Mouse (Mus musculus) liver, adult 2 months (tissue): ENCODE results near the gene Phactr2. TPM values are rescaled to one million over a fixed set of nuclear protein-coding genes. Genes with fewer than 3 reads are reported as not detected.

Experiments used
- DNase-seq: peaks from one replicate; pipeline ENCODE4 v3.0.0-alpha.2; 2011; ENCODE audit warnings: low read depth, low spot score; ENCODE audit errors: extremely low read depth
- H3K27ac ChIP-seq: fragments of 200-500 bp; replicated peaks from 2 replicates; pipeline ENCODE4 v1.5.1; 2012; ENCODE audit warnings: low read depth, mild to moderate bottlenecking, control low read depth, inconsistent platforms, low read length; ENCODE audit not compliant: insufficient read depth
- H3K27me3 ChIP-seq: fragments of 200-500 bp; 2 replicates; pipeline ENCODE4 v1.6.1; 2012; ENCODE audit warnings: mild to moderate bottlenecking, moderate library complexity, low read length, inconsistent platforms; ENCODE audit not compliant: control insufficient read depth, insufficient read depth
- H3K36me3 ChIP-seq: fragments of 200-500 bp; 2 replicates; pipeline ENCODE4 v1.6.1; 2012; ENCODE audit warnings: low read length, inconsistent platforms; ENCODE audit not compliant: control insufficient read depth, insufficient read depth
- H3K4me1 ChIP-seq: fragments of 200-500 bp; 2 replicates; pipeline ENCODE4 v1.6.1; 2011; ENCODE audit warnings: low read length; ENCODE audit not compliant: control insufficient read depth, insufficient read depth
- H3K4me3 ChIP-seq: fragments of 200-500 bp; 2 replicates; pipeline ENCODE4 v1.5.1; 2011; ENCODE audit warnings: low read depth, mild to moderate bottlenecking, control low read depth, low read length, moderate library complexity; ENCODE audit not compliant: insufficient read depth
- H3K79me2 ChIP-seq: fragments of 200-500 bp; 2 replicates; pipeline ENCODE4 v1.6.1; 2012; ENCODE audit warnings: inconsistent platforms, mild to moderate bottlenecking, low read length, moderate library complexity; ENCODE audit not compliant: control insufficient read depth, insufficient read depth
- H3K9ac ChIP-seq: fragments of 200-500 bp; 2 replicates; pipeline ENCODE4 v1.6.1; 2012; ENCODE audit warnings: low read depth, mild to moderate bottlenecking, control low read depth, inconsistent platforms, low read length
- CTCF ChIP-seq: fragments of 200-500 bp; IDR thresholded peaks from 2 replicates; pipeline ENCODE4 v1.5.1; 2011; ENCODE audit warnings: low read depth, low read length, control low read depth
- POLR2A ChIP-seq: fragments of 200-500 bp; IDR thresholded peaks from 2 replicates; pipeline ENCODE4 v1.6.1; 2011; ENCODE audit warnings: low read length, control low read depth; ENCODE audit not compliant: insufficient read depth; ENCODE audit errors: extremely low read depth
- WGBS: fragments of 180-500 bp; shearing (Covaris S2); methylation state at CpG from one replicate; pipeline ENCODE4 v1.1.7; 2018; 5-methylcytosine and 5-hydroxymethylcytosine counted together
- polyA plus RNA-seq: library from polyadenylated mRNA; depleted of rRNA; stranded (reverse); fragments of >200 nt; gene quantifications from 2 replicates; pipeline ENCODE4 v1.2.3, GENCODE M21; 2012
- total RNA-seq: library from RNA; depleted of rRNA; stranded (reverse); fragments of >200 nt; gene quantifications from 2 replicates; pipeline ENCODE4 v1.2.3, GENCODE M21; 2014

Phactr2 gene
- total and polyA plus RNA-seq, 2 experiments = 1.2 to 3.9 TPM

- Histone ChIP-seq H3K4me3 (no peak overlapping the region), H3K27me3 (no peaks in the 10 kb centered on the region), H3K36me3 (no peaks in the 10 kb centered on the region), H3K79me2 (no peaks in the 10 kb centered on the region; the same call in 1 of the 2 replicates), H3K27ac (peak overlapping the region; percentile 55), H3K9ac (0 out of 2 replicates have a peak overlapping the region, but pooled peaks have one; percentile 29), H3K4me1 (0 out of 2 replicates have a peak, but pooled peaks cover 5% of the 10 kb centered on the region)
- TF ChIP-seq CTCF = no peak
- TF ChIP-seq POLR2A = no peak
- WGBS = 69% methylated on average over 6 of the region's 6 CpGs
- DNase-seq = no peak
Observed at GRCm38 (mm10) chr10:13300601-13301000, 173.6 kb downstream of the Phactr2 start.

- TF ChIP-seq CTCF = no peak
- no peak for TF ChIP-seq POLR2A
- Histone ChIP-seq H3K9ac (no peak overlapping the region), H3K36me3 (no peaks in the 10 kb centered on the region), H3K79me2 (no peaks in the 10 kb centered on the region; the same call in 1 of the 2 replicates), H3K4me3 (no peak overlapping the region), H3K4me1 (0 out of 2 replicates have a peak, but pooled peaks cover 5% of the 10 kb centered on the region), H3K27me3 (no peaks in the 10 kb centered on the region), H3K27ac (no peak overlapping the region)
- 73% methylated on average over 6 of the region's 6 CpGs for WGBS
- DNase-seq = peak; percentile 45
Observed at GRCm38 (mm10) chr10:13300196-13300595, 174.0 kb downstream of the Phactr2 start.

- TF ChIP-seq CTCF (no peak), POLR2A (no peak)
- no peak for DNase-seq
- no peaks in the 10 kb centered on the region; the same call in 1 of the 2 replicates for H3K79me2 ChIP-seq
- no peaks in the 10 kb centered on the region for H3K27me3 ChIP-seq
- no peak overlapping the region for H3K4me3 ChIP-seq
- 92% methylated on average over 2 of the region's 2 CpGs for WGBS
- no peaks in the 10 kb centered on the region for H3K36me3 ChIP-seq
- no peaks in the 10 kb centered on the region; the same call in 1 of the 2 replicates for H3K4me1 ChIP-seq
- H3K27ac ChIP-seq = no peak overlapping the region
- H3K9ac ChIP-seq = no peak overlapping the region
Observed at GRCm38 (mm10) chr10:13294886-13295285, 179.3 kb downstream of the Phactr2 start.

- WGBS = 87% methylated on average over 2 of the region's 2 CpGs
- TF ChIP-seq POLR2A (no peak), CTCF (no peak)
- Histone ChIP-seq H3K27ac (no peak overlapping the region), H3K4me3 (no peak overlapping the region), H3K9ac (no peak overlapping the region), H3K4me1 (no peaks in the 10 kb centered on the region; the same call in 1 of the 2 replicates), H3K27me3 (no peaks in the 10 kb centered on the region), H3K79me2 (no peaks in the 10 kb centered on the region; the same call in 1 of the 2 replicates), H3K36me3 (no peaks in the 10 kb centered on the region)
- no peak for DNase-seq
Observed at GRCm38 (mm10) chr10:13292026-13292425, 182.2 kb downstream of the Phactr2 start.

GRCm38 (mm10) chr10:13289252-13289961 lies 184.8 kb downstream of the Phactr2 start:
- Histone ChIP-seq H3K9ac (no peak overlapping the region), H3K27me3 (no peaks in the 10 kb centered on the region), H3K4me1 (no peaks in the 10 kb centered on the region), H3K36me3 (no peaks in the 10 kb centered on the region), H3K27ac (no peak overlapping the region), H3K4me3 (no peak overlapping the region), H3K79me2 (no peaks in the 10 kb centered on the region)
- 87% methylated on average over 8 of the region's 8 CpGs for WGBS
- DNase-seq = no peak
- TF ChIP-seq POLR2A (no peak), CTCF (no peak)

GRCm38 (mm10) chr10:13288296-13288695 lies 185.9 kb downstream of the Phactr2 start:
- Histone ChIP-seq H3K4me1 (no peaks in the 10 kb centered on the region), H3K4me3 (no peak overlapping the region), H3K27ac (no peak overlapping the region), H3K27me3 (no peaks in the 10 kb centered on the region), H3K9ac (no peak overlapping the region), H3K36me3 (no peaks in the 10 kb centered on the region), H3K79me2 (no peaks in the 10 kb centered on the region)
- no peak for DNase-seq
- no peak for TF ChIP-seq POLR2A
- 98% methylated on average over 5 of the region's 5 CpGs for WGBS
